Mouse (Mus musculus) left cerebral cortex, postnatal 14 days (tissue): ENCODE data around the gene Arl3. TPM values are rescaled to one million over a fixed set of nuclear protein-coding genes. Genes with fewer than 3 reads are reported as not detected.
"Not testable (repeated sequence)": the region's sequence is repeated elsewhere in the genome, so short reads cannot be mapped to it uniquely, and the experiment has no call there.

Experiments
- DNase-seq, 2 experiments: peaks; one replicate each; pipeline ENCODE4 v3.0.0; 2021 to 2022; ENCODE audit warnings: low spot score in 2 of 2, mixed read lengths in 1 of 2
- intact Hi-C: fragments of 180-260 bp; cut with DNase I; formaldehyde crosslinking; loops from one replicate; pipeline ENCODE4 v1.15.1; 2025
- total RNA-seq, 2 experiments: library from RNA; stranded (reverse); gene quantifications; 2 replicates each; pipeline ENCODE4 v1.2.3; 2021

Gene Arl3
- total RNA-seq, 2 experiments from 2014 or later, result 103 to 116 TPM

GRCm38 (mm10) chr19:46598187-46598586, 25.2 kb upstream of the Arl3 start:
- no peak for DNase-seq
- intact Hi-C loops, result loop anchor here (10.0 kb wide), 1 partner anchor 267 kb away; no protein-coding TSS in a partner anchor

- intact Hi-C loops, result loop anchor here (10.0 kb wide), 1 partner anchor 272 kb away; no protein-coding TSS in a partner anchor
These were observed 19.9 kb upstream of the Arl3 start for GRCm38 (mm10) chr19:46592751-46593439.

GRCm38 (mm10) chr19:46591575-46591974, 18.6 kb upstream of the Arl3 start:
- intact Hi-C loops, result loop anchor here (10.0 kb wide), 1 partner anchor 273 kb away; no protein-coding TSS in a partner anchor

More at GRCm38 (mm10) chr19:46592751-46593439, 19.9 kb upstream of the Arl3 start:
- no peak for DNase-seq

GRCm38 (mm10) chr19:46587823-46588508, 15.0 kb upstream of the Arl3 start:
- peak; percentile 87 to 92 for DNase-seq
- intact Hi-C loops, result loop anchor here (2.0 kb wide), 1 partner anchor 151 kb away; no protein-coding TSS in a partner anchor

More at GRCm38 (mm10) chr19:46591575-46591974, 18.6 kb upstream of the Arl3 start:
- no peak for DNase-seq

GRCm38 (mm10) chr19:46575196-46575595, 2.2 kb upstream of the Arl3 start:
- intact Hi-C loops, result no loop called here
- no peak for DNase-seq

- no peak for DNase-seq
- intact Hi-C loops, result loop anchor here (2.0 kb wide), 1 partner anchor 71 kb away; no protein-coding TSS in a partner anchor
These were observed 992 bp upstream of the Arl3 start for GRCm38 (mm10) chr19:46573990-46574389.

GRCm38 (mm10) chr19:46572548-46572947, 450 bp downstream of the Arl3 start:
- peak; percentile 23 to 43 for DNase-seq
- intact Hi-C loops, result loop anchor here (2.0 kb wide), 1 partner anchor 70 kb away; no protein-coding TSS in a partner anchor

GRCm38 (mm10) chr19:46571878-46572244, 1.1 kb downstream of the Arl3 start:
- intact Hi-C loops, result loop anchor here (2.0 kb wide), 1 partner anchor 69 kb away; no protein-coding TSS in a partner anchor
- DNase-seq, result no peak

GRCm38 (mm10) chr19:46571211-46571877, 1.7 kb downstream of the Arl3 start:
- DNase-seq, intact Hi-C loops: not testable (repeated sequence)

GRCm38 (mm10) chr19:46564043-46564462, 8.9 kb downstream of the Arl3 start:
- intact Hi-C loops, result no loop called here
- DNase-seq, result no peak

- DNase-seq, result no peak
- intact Hi-C loops, result no loop called here
These were observed 9.4 kb downstream of the Arl3 start for GRCm38 (mm10) chr19:46563603-46564002.

GRCm38 (mm10) chr19:46562581-46563515, 10.2 kb downstream of the Arl3 start:
- no peak for DNase-seq
- intact Hi-C loops, result no loop called here

- intact Hi-C loops, result no loop called here
- peak; percentile 62 for DNase-seq
These were observed 10.9 kb downstream of the Arl3 start for GRCm38 (mm10) chr19:46562132-46562531.

GRCm38 (mm10) chr19:46558631-46559030, 14.4 kb downstream of the Arl3 start:
- intact Hi-C loops, result no loop called here
- no peak for DNase-seq

GRCm38 (mm10) chr19:46558009-46558408, 15.0 kb downstream of the Arl3 start:
- no peak for DNase-seq
- intact Hi-C loops, result no loop called here

- peak; percentile 65 to 71 for DNase-seq
- intact Hi-C loops, result no loop called here
These were observed 19.4 kb downstream of the Arl3 start for GRCm38 (mm10) chr19:46553541-46553955.

- DNase-seq, result no peak
- intact Hi-C loops, result no loop called here
These were observed 20.5 kb downstream of the Arl3 start for GRCm38 (mm10) chr19:46552496-46552895.

GRCm38 (mm10) chr19:46550385-46550784, 22.6 kb downstream of the Arl3 start:
- no peak for DNase-seq
- intact Hi-C loops, result no loop called here

GRCm38 (mm10) chr19:46548110-46548509, 24.9 kb downstream of the Arl3 start:
- DNase-seq, result no peak
- intact Hi-C loops, result no loop called here
